Mouse (Mus musculus) retina, postnatal 7 days (tissue): Measurements from ENCODE around the gene Krtap4-7.
"Not testable (repeated sequence)": the region's sequence is repeated elsewhere in the genome, so short reads cannot be mapped to it uniquely, and the experiment has no call there.

Source experiments
- DNase-seq: peaks from one replicate; pipeline ENCODE4 v3.0.0-alpha.2; 2012; ENCODE audit warnings: low read depth, low spot score

Krtap4-7 gene

GRCm38 (mm10) chr11:99603208-99603607 is 40.7 kb downstream of the Krtap4-7 start, which contains the start of gene Gm11938:
Gene Gm11938, minus strand, starts transcription at chr11:99603308.
- not testable (repeated sequence) for DNase-seq

DNA sequence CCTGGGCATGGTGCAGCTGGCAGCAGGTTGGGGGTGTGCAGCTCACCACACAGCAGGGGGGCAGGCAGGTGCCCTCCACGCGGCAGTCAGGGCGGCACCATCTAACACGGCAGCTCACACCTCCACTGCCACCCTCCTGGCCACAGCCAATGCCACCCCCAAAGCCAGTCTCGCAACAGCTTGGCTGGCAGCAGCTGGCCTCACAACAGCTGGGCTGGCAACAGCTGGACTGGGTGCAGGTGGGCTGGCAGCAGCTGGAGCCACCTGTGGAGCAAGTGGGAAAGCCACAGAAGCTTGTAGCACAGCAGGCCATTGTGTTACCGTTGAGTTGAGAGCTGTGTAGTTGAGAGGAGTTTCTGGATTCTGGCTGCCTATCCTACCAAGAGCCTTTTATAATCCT is 46.1 kb downstream of the Krtap4-7 start, which contains the start of gene Krtap9-3:
TSS of gene Krtap9-3 (minus strand) at position 364 of the 400 bp plus-strand sequence.
- DNase-seq: not testable (repeated sequence)
